Mouse (Mus musculus) cerebellum, adult 2 months (tissue): Measurements from ENCODE around the gene Rmi2.

Experiments used
- CTCF ChIP-seq: fragments of 200-500 bp; IDR thresholded peaks from 2 replicates; pipeline ENCODE4 v1.5.1; 2011; ENCODE audit warnings: low read depth, mild to moderate bottlenecking, control low read depth, low read length, moderate library complexity, borderline replicate concordance; ENCODE audit not compliant: insufficient read depth
- POLR2A ChIP-seq: fragments of 200-500 bp; IDR thresholded peaks from 2 replicates; pipeline ENCODE4 v1.6.1; 2011; ENCODE audit warnings: low read length, control low read depth, borderline replicate concordance; ENCODE audit not compliant: insufficient read depth

- TF ChIP-seq CTCF (no peak), POLR2A (no peak)
These were observed 46.6 kb upstream of the Rmi2 start, which contains the start of gene Tnp2 for GRCm38 (mm10) chr16:10788271-10788670.
